Mouse (Mus musculus): ENCODE measurements around the gene Gm10563. TPM values are rescaled to one million over a fixed set of nuclear protein-coding genes. Genes with fewer than 3 reads are reported as not detected.
"Not testable (repeated sequence)": the region's sequence is repeated elsewhere in the genome, so short reads cannot be mapped to it uniquely, and the experiment has no call there.

The Gm10563 gene
- total RNA-seq (2015) (not detected in 2 replicates), total RNA-seq (2017) (not detected in 2 replicates)

DNA sequence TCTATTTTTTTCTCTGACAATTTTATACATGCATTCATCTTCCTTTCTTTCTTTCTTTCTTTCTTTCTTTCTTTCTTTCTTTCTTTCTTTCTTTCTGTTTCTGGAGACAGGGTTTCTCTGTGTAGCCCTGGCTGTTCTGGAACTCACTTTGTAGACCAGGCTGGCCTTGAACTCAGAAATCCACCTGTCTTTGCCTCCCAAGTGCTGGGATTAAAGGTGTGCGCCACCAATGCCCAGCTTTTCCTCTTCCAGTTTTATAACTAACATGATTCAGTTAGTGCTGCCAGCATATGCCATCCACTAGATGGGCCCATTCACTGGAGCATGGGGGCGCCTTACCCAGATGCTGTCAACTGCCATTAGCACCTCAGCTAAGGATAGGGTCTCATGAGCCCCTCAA, at the start of gene Gm10563:
Gene Gm10563 (minus strand): TSS at position 101 of the 400 bp plus-strand sequence.
- ATAC-seq (replicated peaks; ENCODE audit: poor library complexity), result not testable (repeated sequence)

DNA sequence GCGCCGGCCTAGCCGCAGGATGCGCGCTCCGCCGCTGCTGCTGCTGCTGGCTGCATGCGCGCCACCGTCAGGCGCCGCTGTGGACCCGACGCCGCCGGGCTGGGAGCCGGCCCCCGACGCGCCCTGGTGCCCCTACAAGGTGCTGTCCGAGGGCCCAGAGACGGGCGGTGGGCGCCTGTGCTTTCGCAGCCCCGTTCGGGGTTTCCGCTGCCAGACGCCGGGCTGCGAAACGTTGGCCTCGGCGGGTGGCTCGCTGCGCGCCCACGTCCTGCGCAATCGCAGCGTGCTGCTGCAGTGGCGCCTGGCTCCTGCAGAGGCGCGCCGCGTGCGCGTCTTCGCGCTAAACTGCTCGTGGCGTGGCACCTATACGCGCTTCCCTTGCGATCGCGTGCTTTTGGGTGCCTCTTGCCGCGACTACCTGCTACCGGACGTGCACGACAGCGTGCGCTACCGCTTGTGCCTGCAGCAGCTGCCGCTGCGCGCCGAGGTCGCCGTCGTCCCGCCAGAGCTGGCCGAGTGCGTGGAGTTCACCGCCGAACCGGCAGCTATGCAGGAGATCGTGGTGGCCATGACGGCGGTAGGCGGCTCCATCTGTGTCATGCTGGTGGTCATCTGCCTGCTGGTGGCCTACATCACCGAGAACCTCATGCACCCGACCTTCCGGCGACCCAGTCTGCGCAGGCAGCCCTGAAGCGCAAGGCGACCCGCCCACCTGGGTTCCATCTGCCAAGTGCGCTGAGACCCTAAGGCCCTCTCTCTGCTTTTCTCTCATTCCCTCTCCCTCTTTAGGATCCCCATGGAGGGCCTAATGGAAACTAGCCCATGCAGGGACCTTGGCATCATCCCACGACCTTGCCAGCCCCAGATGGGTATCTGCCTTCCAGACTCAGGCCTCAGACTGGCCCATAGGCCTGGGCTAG, 49.5 kb upstream of the Gm10563 start:
- ATAC-seq (replicated peaks; ENCODE audit: poor library complexity), result peak; percentile 76

DNA sequence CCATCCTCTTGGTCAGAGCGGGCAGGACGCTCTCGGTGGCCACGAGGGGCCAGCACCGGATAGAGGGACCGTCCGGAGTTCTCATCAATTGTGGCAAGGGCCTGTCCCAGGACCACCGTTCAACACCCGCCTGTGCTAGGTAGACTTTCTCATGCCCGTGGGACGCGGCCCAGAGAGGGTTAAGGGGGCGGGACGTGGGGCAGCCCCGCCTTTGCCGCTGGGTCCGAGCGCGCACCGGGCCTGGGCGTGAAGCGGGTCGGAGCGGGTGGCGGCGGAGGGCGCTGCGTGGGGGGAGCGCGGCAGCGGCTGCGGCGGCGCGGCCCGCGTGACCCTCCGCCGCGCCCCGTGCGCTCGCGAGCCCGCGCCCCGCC, 48.9 kb upstream of the Gm10563 start, which contains the start of gene Fndc10:
Gene Fndc10 (plus strand): TSS at position 232 of the 371 bp plus-strand sequence.
- ATAC-seq (replicated peaks; ENCODE audit: poor library complexity), result peak; percentile 44; the same call in 1 of the 2 replicates

DNA sequence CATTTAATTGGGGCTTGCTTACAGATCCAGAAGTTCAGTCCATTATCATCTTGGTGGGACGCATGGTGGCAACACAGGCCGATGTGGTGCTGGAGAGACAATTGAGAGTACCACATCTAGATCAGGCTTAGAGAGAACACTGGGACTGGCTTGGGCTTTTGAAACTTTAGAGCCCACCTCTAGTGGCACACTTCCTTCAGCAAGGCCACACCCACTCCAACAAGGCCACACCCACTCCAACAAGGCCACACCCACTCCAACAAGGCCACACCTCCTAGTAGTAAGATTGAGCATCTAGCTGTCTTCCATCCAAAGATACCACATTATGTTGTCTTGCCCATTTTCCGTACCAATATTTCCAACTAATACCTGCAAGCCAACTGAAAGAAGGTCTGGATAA, 47.2 kb upstream of the Gm10563 start:
- peak; percentile 26; the same call in 1 of the 2 replicates for ATAC-seq (replicated peaks; ENCODE audit: poor library complexity)

DNA sequence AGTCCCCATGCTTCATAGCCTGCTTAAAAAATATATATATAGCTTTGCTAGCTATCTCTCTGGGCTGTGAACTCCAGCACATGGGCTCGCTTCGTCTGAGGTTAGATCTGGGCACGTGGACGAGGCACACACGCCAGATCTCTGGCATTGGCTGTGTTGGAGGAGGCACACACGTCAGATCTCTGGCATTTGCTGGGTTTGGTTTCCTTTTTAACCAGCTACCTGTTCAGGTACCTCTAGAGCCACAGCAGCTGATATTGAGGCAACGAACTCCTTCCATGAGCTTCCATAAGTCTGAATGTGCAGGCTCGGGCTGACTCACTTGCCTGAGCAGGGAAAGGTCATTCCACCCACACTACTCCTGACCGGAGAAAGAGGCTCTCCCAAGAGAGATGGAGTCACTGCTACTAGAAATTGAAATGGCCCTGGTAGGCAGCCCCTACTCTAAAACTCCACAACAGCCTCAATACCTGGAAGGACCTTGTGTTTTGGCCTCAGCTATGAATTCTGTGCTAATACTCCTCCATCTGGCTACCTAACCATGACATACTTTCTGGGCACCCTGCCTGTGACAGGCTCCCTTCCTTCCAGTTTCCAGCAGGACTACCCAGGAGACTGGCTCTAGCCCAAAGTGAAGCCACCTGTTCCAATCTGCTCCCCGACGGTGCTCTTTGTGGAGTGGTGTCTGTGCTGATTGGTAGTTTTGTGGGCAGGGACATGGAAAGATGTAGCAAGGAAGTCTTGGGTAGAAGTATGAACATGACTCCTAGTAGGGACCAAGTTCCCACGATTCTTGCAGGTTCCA, 45.6 kb upstream of the Gm10563 start:
- no peak for ATAC-seq (replicated peaks; ENCODE audit: poor library complexity)

DNA sequence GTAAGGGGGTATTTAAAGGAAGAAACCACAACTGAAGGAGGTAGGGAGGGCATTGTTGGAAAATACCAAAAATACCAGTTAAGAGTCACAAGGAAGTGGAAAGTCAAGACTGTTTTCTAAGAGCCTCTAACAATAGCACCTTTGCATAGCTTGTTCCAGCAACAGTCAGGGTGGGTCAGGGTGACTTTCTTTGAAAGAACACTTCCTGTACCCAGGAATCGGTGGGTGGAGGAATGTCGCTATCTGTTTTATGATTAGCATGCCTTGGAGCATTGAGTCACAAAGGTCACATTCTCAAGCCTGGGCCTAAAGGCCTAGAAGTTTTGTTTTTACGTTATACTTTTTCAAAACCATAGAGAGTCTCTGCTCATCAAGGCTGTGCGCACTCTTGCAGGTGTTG, 42.6 kb upstream of the Gm10563 start:
- not testable (repeated sequence) for ATAC-seq (replicated peaks; ENCODE audit: poor library complexity)

DNA sequence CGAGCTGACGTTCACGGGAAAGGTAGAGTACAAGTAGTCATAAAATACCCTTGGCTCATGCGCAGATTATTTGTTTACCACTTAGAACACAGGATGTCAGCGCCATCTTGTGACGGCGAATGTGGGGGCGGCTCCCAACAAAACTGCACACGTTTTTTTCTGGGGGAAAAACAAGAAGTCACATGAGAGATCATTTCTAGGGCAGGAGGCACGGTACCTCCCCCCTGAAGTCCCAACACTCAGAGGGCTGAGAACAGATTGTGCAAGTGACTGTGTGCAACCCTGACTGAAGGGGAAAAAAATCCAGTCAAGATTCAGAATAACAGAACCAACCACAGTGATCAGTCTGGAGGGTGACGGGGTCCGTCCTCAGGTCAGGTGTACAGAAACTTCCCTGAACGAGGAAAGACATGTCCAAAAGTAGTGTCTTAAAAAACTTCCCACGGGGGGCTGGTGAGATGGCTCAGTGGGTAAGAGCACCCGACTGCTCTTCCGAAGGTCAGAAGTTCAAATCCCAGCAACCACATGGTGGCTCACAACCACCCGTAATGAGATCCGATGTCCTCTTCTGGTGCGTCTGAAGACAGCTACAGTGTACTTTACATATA, 38.6 kb upstream of the Gm10563 start:
- 0 out of 2 replicates have a peak, but pooled peaks have one; percentile 23 for ATAC-seq (replicated peaks; ENCODE audit: poor library complexity)

DNA sequence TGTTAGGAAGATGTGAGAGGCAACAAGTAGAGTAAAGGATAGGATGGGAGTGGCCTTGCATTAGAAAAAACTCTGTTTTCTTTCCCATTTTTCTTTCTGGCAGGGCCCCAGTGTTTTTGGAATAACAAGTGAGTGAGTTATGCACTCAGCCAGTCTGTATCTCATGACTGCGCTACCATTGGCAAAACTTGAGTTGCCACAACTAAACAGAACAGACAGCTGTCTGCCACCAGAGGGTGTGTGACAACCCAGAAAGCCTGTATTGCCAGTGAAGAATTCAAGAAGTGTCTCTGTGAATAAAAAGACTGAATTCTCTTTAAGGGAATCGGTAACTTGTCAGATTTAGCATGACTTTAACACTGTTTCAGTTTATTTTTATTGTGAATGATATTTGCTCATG, 30.8 kb upstream of the Gm10563 start:
- peak; percentile 82 for ATAC-seq (replicated peaks; ENCODE audit: poor library complexity)

DNA sequence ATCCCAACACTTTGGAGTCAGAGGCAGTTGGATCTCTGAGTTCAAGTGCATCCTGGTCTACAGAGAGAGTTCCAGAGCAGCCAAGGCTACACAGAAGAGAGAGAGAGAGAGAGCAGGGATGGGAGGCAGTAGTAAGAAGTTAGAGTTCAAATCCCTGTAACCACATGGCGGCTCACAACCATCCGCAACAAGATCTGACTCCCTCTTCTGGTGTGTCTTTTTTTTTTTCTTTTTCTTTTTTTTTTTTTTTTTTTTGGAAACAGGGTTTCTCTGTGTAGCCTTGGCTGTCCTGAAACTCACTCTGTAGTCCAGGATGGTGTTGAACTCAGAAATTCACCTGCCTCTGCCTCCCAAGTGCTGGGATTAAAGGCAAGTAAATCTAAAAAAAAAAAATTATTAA, 26.9 kb upstream of the Gm10563 start:
- no peak for ATAC-seq (replicated peaks; ENCODE audit: poor library complexity)

DNA sequence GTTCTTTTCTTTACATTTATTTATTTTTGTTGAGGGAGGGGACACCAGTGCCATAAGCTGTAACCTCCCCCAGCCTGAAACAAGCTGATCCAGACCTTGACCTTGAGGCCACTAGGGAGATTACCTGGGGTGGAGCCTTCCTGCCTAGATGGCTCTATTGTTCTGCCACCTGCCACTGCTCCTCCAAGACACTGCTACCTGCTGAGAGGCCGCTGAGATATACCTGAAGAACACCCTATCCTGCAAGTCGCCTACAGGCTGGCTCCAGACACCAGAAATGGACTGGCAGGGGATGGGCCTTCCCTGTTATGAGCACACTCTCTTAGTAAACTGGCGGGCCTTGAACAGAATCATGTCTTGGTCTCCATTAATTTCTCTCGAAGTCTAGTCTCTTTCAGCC, 25.0 kb upstream of the Gm10563 start:
- ATAC-seq (replicated peaks; ENCODE audit: poor library complexity), result not testable (repeated sequence)

DNA sequence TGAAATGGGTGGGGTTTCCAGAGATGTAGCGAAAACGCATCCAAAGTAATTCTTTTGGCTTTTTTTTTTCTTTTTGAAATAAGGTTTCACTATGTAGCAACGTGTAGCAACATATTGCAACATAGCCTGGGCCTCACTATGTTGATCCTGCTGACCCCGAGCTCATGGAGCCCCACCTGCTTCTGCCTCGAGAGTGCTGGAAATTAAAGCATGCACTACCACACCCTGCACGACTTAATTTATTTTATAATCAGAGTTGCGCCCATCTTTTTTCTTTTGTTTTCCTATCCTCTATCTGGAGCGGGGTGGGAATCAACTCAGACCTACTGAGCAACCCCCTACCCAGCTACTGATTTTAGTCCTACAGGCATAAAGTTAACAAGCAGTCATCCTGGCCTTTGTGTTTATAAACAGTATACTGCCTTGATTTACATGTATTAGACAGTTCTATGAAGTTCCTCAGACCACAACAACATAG, 24.4 kb upstream of the Gm10563 start:
- no peak for ATAC-seq (replicated peaks; ENCODE audit: poor library complexity)

DNA sequence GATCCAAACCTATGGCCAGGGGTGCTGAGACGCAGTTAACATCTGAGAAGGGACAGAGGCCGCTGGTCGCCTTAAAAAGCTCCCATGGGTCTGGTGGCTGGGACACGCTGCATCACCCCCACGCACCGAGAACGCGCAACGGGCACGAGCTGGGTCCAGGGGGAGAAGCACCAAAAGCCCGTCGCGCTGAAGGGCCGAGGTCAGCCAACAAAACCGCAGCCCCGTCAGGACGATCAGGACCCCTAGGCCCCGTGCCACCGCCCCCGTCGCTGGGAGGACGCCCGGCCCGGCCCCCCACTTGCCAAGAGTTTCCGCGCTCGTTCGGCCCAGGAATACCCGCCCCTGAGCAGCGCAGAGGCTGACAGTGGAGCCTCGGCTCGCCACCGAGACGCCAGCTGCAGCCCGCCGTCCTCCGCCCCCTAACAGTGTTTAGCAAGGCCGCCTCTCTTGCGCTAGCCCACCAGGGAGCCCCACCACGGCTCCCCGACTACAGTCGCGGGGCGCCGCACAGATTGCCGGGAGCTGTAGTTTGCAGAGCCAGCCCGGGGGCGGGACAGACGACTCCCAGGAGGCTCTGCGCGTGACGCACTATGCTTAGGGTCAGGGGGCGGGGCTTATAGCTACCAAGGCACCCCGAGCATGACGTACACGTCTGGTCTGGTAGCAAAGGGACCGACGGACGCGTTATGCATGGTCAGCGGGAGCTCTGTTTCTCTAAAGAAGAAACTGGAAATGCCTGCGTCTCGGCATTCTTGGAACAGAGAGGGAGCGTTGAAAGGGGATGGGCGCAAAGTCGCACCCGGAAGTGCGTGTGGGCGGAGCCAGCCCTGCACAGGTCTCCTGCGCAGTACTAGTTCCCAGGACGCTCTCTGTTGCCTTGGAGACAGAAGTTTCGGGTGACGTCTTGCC, 23.7 kb upstream of the Gm10563 start, which contains the start of gene Mib2:
Gene Mib2 (minus strand): TSS at position 510 of the 909 bp plus-strand sequence.
- ATAC-seq (replicated peaks; ENCODE audit: poor library complexity), result peak; percentile 95

DNA sequence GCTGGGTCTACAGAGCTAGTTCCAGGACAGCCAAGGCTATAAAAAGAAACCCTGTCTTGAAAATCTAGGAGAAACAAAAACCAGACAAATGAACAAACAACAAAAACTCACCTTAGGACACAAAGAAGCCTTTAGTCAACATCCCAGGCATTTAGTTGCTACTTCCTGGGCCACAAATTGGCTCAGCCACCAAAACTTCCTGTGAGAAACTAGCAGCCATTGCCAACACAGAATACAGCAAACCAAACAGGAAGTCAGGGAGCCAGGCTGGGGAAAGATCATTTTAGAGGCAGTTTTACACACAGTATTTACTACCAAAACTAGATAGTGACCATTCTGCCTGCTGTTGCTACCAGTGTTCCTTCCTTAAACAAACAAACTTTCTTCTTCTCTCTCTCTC, 21.7 kb upstream of the Gm10563 start:
- ATAC-seq (replicated peaks; ENCODE audit: poor library complexity), result no peak

DNA sequence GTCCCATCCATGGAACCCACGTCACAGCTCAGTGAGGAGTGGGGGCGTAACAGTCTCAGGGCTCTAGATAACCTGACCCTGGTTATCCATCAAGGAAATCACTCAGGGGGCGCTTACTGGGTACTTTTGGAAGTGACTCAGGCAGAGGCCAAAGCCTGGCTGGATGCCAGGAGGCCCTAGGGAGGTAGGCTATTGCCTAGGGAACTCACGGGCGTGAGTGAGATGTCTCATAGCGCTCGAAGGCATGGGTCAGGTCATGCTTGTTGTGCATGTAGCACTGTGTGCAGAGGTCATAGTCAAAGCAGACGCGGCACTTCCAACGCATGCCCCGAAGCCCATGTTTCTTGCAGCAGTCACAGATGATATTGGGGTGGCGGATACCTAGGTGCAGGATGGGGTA, 15.4 kb upstream of the Gm10563 start:
- ATAC-seq (replicated peaks; ENCODE audit: poor library complexity), result no peak

DNA sequence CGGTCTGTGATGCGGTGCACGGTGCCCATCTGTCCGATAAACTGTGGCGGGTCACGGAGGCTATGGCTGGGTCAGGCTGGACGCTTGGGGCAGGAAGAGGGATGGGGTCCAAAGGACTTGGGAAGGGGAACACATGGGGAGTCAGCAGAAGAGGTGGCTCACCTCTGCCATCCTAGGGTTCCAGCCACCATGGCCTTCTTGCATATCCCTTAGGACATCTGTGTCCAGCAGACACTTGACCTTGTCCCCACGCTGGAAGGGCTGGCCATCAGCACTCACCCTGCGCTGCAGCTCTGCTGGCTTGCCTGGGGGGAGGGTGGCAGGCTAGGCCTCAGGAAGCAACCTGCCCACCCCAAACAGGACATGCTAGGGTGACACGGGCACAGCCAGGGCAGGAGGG, 13.8 kb upstream of the Gm10563 start:
- no peak for ATAC-seq (replicated peaks; ENCODE audit: poor library complexity)

DNA sequence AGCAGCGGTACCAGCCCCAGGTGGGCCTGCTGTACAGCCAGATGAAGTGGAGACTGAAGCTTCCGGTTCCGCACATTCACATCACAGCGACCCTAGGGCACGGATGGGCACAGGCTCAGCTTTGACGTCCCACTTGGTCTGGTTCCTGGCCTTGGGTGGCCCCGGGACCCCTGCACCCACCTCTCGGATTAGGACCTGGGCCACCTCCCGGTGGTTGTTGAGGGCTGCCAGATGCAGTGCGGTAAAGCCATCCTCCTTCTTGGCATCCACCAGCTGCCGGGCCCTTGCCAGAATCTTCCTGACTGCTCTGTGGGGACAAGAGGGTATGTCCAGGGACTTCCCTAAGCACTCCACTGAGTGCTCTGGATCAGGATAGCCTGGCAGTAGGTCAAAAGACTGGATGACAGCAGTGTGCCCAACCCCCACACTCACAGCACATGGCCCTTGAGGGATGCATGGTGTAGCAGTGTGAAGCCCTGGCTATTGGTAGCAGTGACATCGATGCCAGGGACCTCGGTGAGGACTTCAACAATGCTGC, 11.1 kb upstream of the Gm10563 start:
- ATAC-seq (replicated peaks; ENCODE audit: poor library complexity), result no peak

DNA sequence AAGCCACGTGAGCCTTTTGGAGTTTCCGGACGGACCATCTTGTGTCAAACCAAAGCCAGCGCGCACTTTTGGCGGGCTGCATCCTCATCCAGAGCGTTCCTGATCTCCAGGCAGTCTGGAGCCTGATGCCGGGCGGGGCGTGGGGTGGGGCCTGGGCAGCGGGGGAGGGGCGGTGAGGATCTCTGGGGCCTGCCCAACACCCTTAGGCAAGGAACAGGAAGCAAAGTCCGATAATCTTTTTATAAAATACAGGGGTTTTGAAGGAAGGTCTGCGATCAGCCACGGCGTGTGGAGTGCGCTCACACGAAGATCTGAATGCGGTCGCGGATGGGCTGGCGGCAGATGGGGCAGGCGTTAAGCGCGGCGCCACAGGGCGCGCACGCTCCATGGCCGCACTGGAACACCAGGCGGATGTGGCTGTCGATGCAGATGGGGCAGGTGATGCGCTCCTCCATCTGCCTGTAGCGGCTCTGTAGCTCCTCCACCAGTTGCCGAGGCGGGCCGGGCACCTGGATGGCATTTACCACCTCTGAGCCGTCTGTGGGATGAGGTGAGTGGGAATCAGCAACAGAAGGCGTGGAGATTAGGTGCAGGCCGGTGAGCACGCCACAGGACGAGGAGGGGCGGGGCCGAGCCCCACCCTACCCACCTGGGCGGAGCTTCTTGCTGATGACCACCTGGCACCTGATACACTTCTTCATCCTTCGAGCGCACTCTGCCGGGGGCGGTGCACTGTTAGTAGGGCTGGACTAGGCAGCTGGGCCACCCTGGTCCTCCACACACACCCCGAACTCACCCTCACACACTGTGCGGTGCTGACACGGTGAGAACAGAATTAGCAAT, 9.5 kb upstream of the Gm10563 start:
- peak; percentile 54 for ATAC-seq (replicated peaks; ENCODE audit: poor library complexity)

DNA sequence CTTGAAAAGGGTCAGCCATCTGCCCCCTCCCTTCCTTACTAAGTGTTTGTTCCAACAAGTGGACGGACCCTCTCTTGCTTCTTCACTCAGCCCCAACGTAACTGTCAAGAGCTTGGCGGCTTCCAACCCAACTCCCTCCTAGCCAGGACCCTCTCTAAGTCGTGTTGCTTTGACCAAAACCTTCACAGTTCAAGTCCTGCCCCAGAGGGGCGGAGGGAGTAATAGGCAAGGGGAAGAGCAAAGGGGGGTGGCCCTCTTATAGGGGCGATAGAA, 8.9 kb upstream of the Gm10563 start:
- peak; percentile 0; the same call in 1 of the 2 replicates for ATAC-seq (replicated peaks; ENCODE audit: poor library complexity)

All from megakaryocyte progenitor cell, adult 5-6 weeks (primary cell).